Mouse (Mus musculus) intestine, embryonic 15.5 days (tissue): ENCODE measurements around the gene Pde4d. TPM values are rescaled to one million over a fixed set of nuclear protein-coding genes. Genes with fewer than 3 reads are reported as not detected.

ENCODE experiments used
- ATAC-seq: fragments of 200-750 bp; cut with Nextera tagmentation; 2 replicates; pipeline ENCODE4 v1.8.0; 2017; ENCODE audit warnings: moderate TSS enrichment, moderate library complexity
- H3K27ac ChIP-seq: fragments of 300-500 bp; sonication (generic); 2 replicates; pipeline ENCODE4 v1.5.1; 2015; ENCODE audit warnings: mild to moderate bottlenecking, inconsistent platforms
- H3K27me3 ChIP-seq: fragments of 300-500 bp; sonication (generic); replicated peaks from 2 replicates; pipeline ENCODE4 v1.6.1; 2015; ENCODE audit warnings: inconsistent platforms
- H3K36me3 ChIP-seq: fragments of 300-500 bp; sonication (generic); 2 replicates; pipeline ENCODE4 v1.6.1; 2015; ENCODE audit warnings: inconsistent platforms
- H3K4me1 ChIP-seq: fragments of 300-500 bp; sonication (generic); replicated peaks from 2 replicates; pipeline ENCODE4 v1.6.1; 2015; ENCODE audit warnings: inconsistent platforms
- H3K4me2 ChIP-seq: fragments of 300-500 bp; sonication (generic); replicated peaks from 2 replicates; pipeline ENCODE4 v1.6.1; 2015; ENCODE audit warnings: mild to moderate bottlenecking, inconsistent platforms
- H3K4me3 ChIP-seq: fragments of 300-500 bp; sonication (generic); replicated peaks from 2 replicates; pipeline ENCODE4 v1.5.1; 2015; ENCODE audit warnings: inconsistent platforms
- H3K9ac ChIP-seq: fragments of 300-500 bp; sonication (generic); 2 replicates; pipeline ENCODE4 v1.6.1; 2015; ENCODE audit warnings: inconsistent platforms
- H3K9me3 ChIP-seq: fragments of 300-500 bp; sonication (generic); 2 replicates; pipeline ENCODE4 v1.6.1; 2016; ENCODE audit warnings: inconsistent platforms
- WGBS: fragments of 180-500 bp; shearing (Covaris S2); methylation state at CpG from one replicate; pipeline ENCODE4 v1.1.7; 2015; 5-methylcytosine and 5-hydroxymethylcytosine counted together
- microRNA counts: library from miRNA; unstranded; fragments of <30 nt; microRNA quantifications from one replicate; lab custom pipeline; 2016
- polyA plus RNA-seq: library from polyadenylated mRNA; unstranded; fragments of >200 nt; fragmentation: Nextera tagmentation; extraction: Ambion mirVana; gene quantifications from 2 replicates; pipeline ENCODE4 v1.2.1, GENCODE M21; 2015

Gene Pde4d
- polyA plus RNA-seq, 1 experiment from 2014 or later: 18.5 TPM

GRCm38 (mm10) chr13:109985892-109986291, 1536.1 kb downstream of the Pde4d start:
- 75% methylated on average over 5 of the region's 5 CpGs for WGBS
- no peaks in the 10 kb centered on the region for H3K36me3 ChIP-seq
- no peaks in the 10 kb centered on the region for H3K27me3 ChIP-seq
- H3K27ac ChIP-seq: no peak overlapping the region
- H3K4me3 ChIP-seq: no peak overlapping the region
- ATAC-seq: no peak
- H3K4me2 ChIP-seq: no peak overlapping the region
- H3K4me1 ChIP-seq: no peaks in the 10 kb centered on the region
- H3K9me3 ChIP-seq: no peaks in the 10 kb centered on the region
- no peak overlapping the region for H3K9ac ChIP-seq

- WGBS: 49% methylated on average over 5 of the region's 5 CpGs
- ATAC-seq: peak; percentile 65; the same call in 1 of the 2 replicates
- Histone ChIP-seq H3K9ac (no peak overlapping the region), H3K36me3 (no peaks in the 10 kb centered on the region), H3K4me2 (no peak overlapping the region), H3K27ac (no peak overlapping the region), H3K4me3 (no peak overlapping the region), H3K4me1 (no peaks in the 10 kb centered on the region), H3K9me3 (no peaks in the 10 kb centered on the region), H3K27me3 (no peaks in the 10 kb centered on the region)
Measured at GRCm38 (mm10) chr13:109992775-109993505, 1543.2 kb downstream of the Pde4d start.

GRCm38 (mm10) chr13:109994240-109994764, 1544.6 kb downstream of the Pde4d start:
- ATAC-seq: no peak
- no peak overlapping the region for H3K4me2 ChIP-seq
- H3K9ac ChIP-seq: no peak overlapping the region
- no peak overlapping the region for H3K4me3 ChIP-seq
- H3K4me1 ChIP-seq: no peaks in the 10 kb centered on the region
- H3K27ac ChIP-seq: no peak overlapping the region
- H3K27me3 ChIP-seq: no peaks in the 10 kb centered on the region
- no peaks in the 10 kb centered on the region for H3K9me3 ChIP-seq
- 49% methylated on average over 3 of the region's 3 CpGs for WGBS
- H3K36me3 ChIP-seq: no peaks in the 10 kb centered on the region

- H3K4me3 ChIP-seq: no peak overlapping the region
- H3K9me3 ChIP-seq: no peaks in the 10 kb centered on the region
- H3K27ac ChIP-seq: no peak overlapping the region
- whole genome bisulfite sequencing: 71% methylated on average over 3 of the region's 3 CpGs
- no peaks in the 10 kb centered on the region for H3K27me3 ChIP-seq
- ATAC-seq: no peak
- H3K4me1 ChIP-seq: 0 out of 2 replicates have a peak, but pooled peaks cover 4% of the 10 kb centered on the region
- no peaks in the 10 kb centered on the region for H3K36me3 ChIP-seq
- no peak overlapping the region for H3K9ac ChIP-seq
- no peak overlapping the region for H3K4me2 ChIP-seq
Measured at GRCm38 (mm10) chr13:110002081-110002480, 1552.3 kb downstream of the Pde4d start.

MicroRNAs within 50 kb of the gene (microRNA counts, 519-probe panel; counts per million panel counts)
- 2,234 counts per million, percentile 55 among the panel's probes with 10 or more counts for microRNA mmu-miR-1904 (lab: Ali Mortazavi, UCI)
- 97.1 counts per million, percentile 29 among the panel's probes with 10 or more counts for microRNA mmu-miR-582-3p (lab: Ali Mortazavi, UCI)
- microRNA mmu-miR-582-5p (lab: Ali Mortazavi, UCI): 2,102 counts per million, percentile 49 among the panel's probes with 10 or more counts

Other genes starting within 250 kb of the Pde4d start
- gene Elovl7, start 235.5 kb upstream of the Pde4d start, polyA plus RNA-seq: 19.9 and 20.3 TPM in 2 replicates
- 6.2 and 6.6 TPM in 2 replicates for gene Depdc1b, start 133.6 kb upstream of the Pde4d start, polyA plus RNA-seq